Mouse (Mus musculus): ENCODE results near the gene Gm8180. TPM values are rescaled to one million over a fixed set of nuclear protein-coding genes. Genes with fewer than 3 reads are reported as not detected.
"Not testable (repeated sequence)": the region's sequence is repeated elsewhere in the genome, so short reads cannot be mapped to it uniquely, and the experiment has no call there.

Gm8180 gene
- polyA plus RNA-seq, 1 experiment from 2014 or later, result not detected

DNA sequence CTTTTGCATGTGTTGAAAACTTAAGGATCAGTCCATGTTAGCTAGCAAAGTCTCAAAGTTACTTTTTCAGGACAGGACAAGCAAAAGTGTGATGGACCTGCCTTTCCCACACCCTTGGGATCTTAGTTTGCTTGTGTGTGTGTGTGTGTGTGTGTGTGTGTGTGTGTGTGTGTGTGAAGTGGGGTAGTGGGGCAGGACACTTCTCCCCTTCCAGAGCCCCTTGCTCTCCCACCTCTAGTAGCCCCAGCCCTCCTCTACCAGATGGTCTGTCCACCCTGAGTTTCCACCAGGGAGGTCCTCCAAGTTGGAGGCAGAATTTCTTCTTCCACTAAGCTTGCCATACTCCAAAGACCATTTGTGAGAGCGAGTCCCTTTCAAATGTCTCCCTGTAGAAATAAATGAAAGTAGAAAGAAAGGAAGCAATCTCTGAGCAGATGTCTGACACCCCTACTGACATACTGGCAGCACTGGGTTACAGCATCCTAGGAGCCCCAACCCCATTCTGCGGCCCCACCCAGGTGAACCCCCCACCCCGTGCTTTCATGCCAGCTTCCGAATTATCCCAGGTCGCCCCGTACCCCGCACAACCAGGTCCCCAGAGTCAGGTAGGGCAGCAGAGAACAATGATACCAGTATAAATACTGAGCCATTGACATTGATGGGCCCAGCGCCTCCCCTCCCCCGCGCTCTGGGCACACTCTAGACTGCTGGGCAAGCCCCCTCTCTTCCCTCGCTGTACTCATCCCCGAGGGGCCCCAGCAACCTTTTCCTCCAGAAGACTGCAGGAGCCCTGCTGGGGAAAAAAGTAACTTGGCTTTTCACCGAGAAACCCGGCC is 11.7 kb upstream of the Gm8180 start:
- H3K27me3 ChIP-seq (ENCODE audit: control insufficient read depth, insufficient read depth, low read length), result no peaks in the 10 kb centered on the region
- no peaks in the 10 kb centered on the region for H3K36me3 ChIP-seq (ENCODE audit: control insufficient read depth, insufficient read depth, low read length)
- H3K9me3 ChIP-seq (ENCODE audit: control insufficient read depth, low read depth, low read length), result no peaks in the 10 kb centered on the region
- H3K4me3 ChIP-seq (ENCODE audit: low read depth, low read length), result peak overlapping the region; percentile 11; the same call in 1 of the 2 replicates
- 12% methylated on average over 14 of the region's 14 CpGs for WGBS
- H3K4me2 ChIP-seq (replicated peaks; ENCODE audit: low read depth, low read length), result peak overlapping the region; percentile 37
- no peaks in the 10 kb centered on the region for H3K4me1 ChIP-seq (ENCODE audit: control insufficient read depth, insufficient read depth, low read length)
- ATAC-seq (ENCODE audit: insufficient number of reproducible peaks, insufficient read depth, low FRiP score, low read depth), result no peak
- H3K9ac ChIP-seq (replicated peaks; ENCODE audit: low read depth, low read length), result no peak overlapping the region
- H3K27ac ChIP-seq (ENCODE audit: low read length), result no peak overlapping the region

GRCm38 (mm10) chr14:43793811-43794210 is 9.3 kb upstream of the Gm8180 start:
- not testable (repeated sequence) for H3K9me3 ChIP-seq (ENCODE audit: control insufficient read depth, low read depth, low read length); H3K4me1 ChIP-seq (ENCODE audit: control insufficient read depth, insufficient read depth, low read length); H3K4me2 ChIP-seq (replicated peaks; ENCODE audit: low read depth, low read length); H3K4me3 ChIP-seq (ENCODE audit: low read depth, low read length); H3K27me3 ChIP-seq (ENCODE audit: control insufficient read depth, insufficient read depth, low read length); H3K27ac ChIP-seq (ENCODE audit: low read length); ATAC-seq (ENCODE audit: insufficient number of reproducible peaks, insufficient read depth, low FRiP score, low read depth); H3K9ac ChIP-seq (replicated peaks; ENCODE audit: low read depth, low read length); H3K36me3 ChIP-seq (ENCODE audit: control insufficient read depth, insufficient read depth, low read length)
- 37% methylated on average over 5 of the region's 5 CpGs for WGBS

GRCm38 (mm10) chr14:43747566-43747965 is 37.0 kb downstream of the Gm8180 start, which contains the start of gene Gm6526:
Gene Gm6526, plus strand, starts transcription at chr14:43747866.
- 87% methylated on average over 4 of the region's 4 CpGs for WGBS
- not testable (repeated sequence) for H3K4me2 ChIP-seq (replicated peaks; ENCODE audit: low read depth, low read length); ATAC-seq (ENCODE audit: insufficient number of reproducible peaks, insufficient read depth, low FRiP score, low read depth); H3K9ac ChIP-seq (replicated peaks; ENCODE audit: low read depth, low read length); H3K9me3 ChIP-seq (ENCODE audit: control insufficient read depth, low read depth, low read length); H3K27ac ChIP-seq (ENCODE audit: low read length); H3K27me3 ChIP-seq (ENCODE audit: control insufficient read depth, insufficient read depth, low read length); H3K4me3 ChIP-seq (ENCODE audit: low read depth, low read length); H3K4me1 ChIP-seq (ENCODE audit: control insufficient read depth, insufficient read depth, low read length); H3K36me3 ChIP-seq (ENCODE audit: control insufficient read depth, insufficient read depth, low read length)

Other genes with a start within 250 kb of the Gm8180 start
- 0.29 TPM in 1 of 2 replicates, not detected in the other for gene Gm5799, start 241.2 kb downstream of the Gm8180 start, polyA plus RNA-seq (2014; fragmentation: Nextera tagmentation; extraction: Ambion mirVana)
- not detected in 2 replicates for gene Gm17654, start 205.6 kb downstream of the Gm8180 start, polyA plus RNA-seq (2014; fragmentation: Nextera tagmentation; extraction: Ambion mirVana)
- not detected in 2 replicates for gene Gm10375, start 176.7 kb downstream of the Gm8180 start, polyA plus RNA-seq (2014; fragmentation: Nextera tagmentation; extraction: Ambion mirVana)
- gene Gm8165, start 107.5 kb downstream of the Gm8180 start, polyA plus RNA-seq (2014; fragmentation: Nextera tagmentation; extraction: Ambion mirVana), result not detected in 2 replicates
- gene Gm7324, start 86.9 kb downstream of the Gm8180 start, polyA plus RNA-seq (2014; fragmentation: Nextera tagmentation; extraction: Ambion mirVana), result 2.1 and 2.3 TPM in 2 replicates
- not detected in 2 replicates for gene Gm16506, start 57.3 kb downstream of the Gm8180 start, polyA plus RNA-seq (2014; fragmentation: Nextera tagmentation; extraction: Ambion mirVana)
- not detected in 2 replicates for gene Gm6526, start 36.9 kb downstream of the Gm8180 start, polyA plus RNA-seq (2014; fragmentation: Nextera tagmentation; extraction: Ambion mirVana)
- not detected in 2 replicates for gene Ear1, start 90.8 kb upstream of the Gm8180 start, polyA plus RNA-seq (2014; fragmentation: Nextera tagmentation; extraction: Ambion mirVana)
- gene Ear10, start 138.8 kb upstream of the Gm8180 start, polyA plus RNA-seq (2014; fragmentation: Nextera tagmentation; extraction: Ambion mirVana), result not detected in 2 replicates
- 19.7 and 19.9 TPM in 2 replicates for gene Gm8113, start 140.6 kb upstream of the Gm8180 start, polyA plus RNA-seq (2014; fragmentation: Nextera tagmentation; extraction: Ambion mirVana)
- gene Ang5, start 172.3 kb upstream of the Gm8180 start, polyA plus RNA-seq (2014; fragmentation: Nextera tagmentation; extraction: Ambion mirVana), result not detected in 2 replicates
- not detected in 2 replicates for gene Ang6, start 217.5 kb upstream of the Gm8180 start, polyA plus RNA-seq (2014; fragmentation: Nextera tagmentation; extraction: Ambion mirVana)